Mouse (Mus musculus): ENCODE measurements at regions not wholly inside any gene's neighbourhood (a gene's known extent, or its start where the extent isn't known, plus 50 kb on each side); places are given as distances from the start of the nearest gene placed in this dataset.
A peak's percentile ranks its signal among the peaks of the same experiment; 100 is the strongest.
"Not testable (repeated sequence)": the region's sequence is repeated elsewhere in the genome, so short reads cannot be mapped to it uniquely, and the experiment has no call there.

- DNase-seq (ENCODE audit: low spot score in 2 of 2): peak; percentile 6 to 49
Measured at GRCm38 (mm10) chr5:68252671-68253070, 221.0 kb downstream of the Grxcr1 start.

- no peak for DNase-seq (ENCODE audit: low spot score in 2 of 2)
Measured at GRCm38 (mm10) chr5:68253476-68253875, 221.8 kb downstream of the Grxcr1 start.

GRCm38 (mm10) chr5:68254111-68254510, 222.5 kb downstream of the Grxcr1 start:
- no peak for DNase-seq (ENCODE audit: low spot score in 2 of 2)

- DNase-seq (ENCODE audit: low spot score in 2 of 2): no peak
Measured at GRCm38 (mm10) chr5:68264206-68264605, 232.6 kb downstream of the Grxcr1 start.

GRCm38 (mm10) chr5:68274271-68274670, 242.6 kb downstream of the Grxcr1 start:
- DNase-seq (ENCODE audit: low spot score in 2 of 2): no peak

- DNase-seq (ENCODE audit: low spot score in 2 of 2): no peak
Measured at GRCm38 (mm10) chr5:68275558-68276263, 244.1 kb downstream of the Grxcr1 start.

- not testable (repeated sequence) for DNase-seq (ENCODE audit: low spot score in 2 of 2)
Measured at GRCm38 (mm10) chr5:68295774-68296173, 264.1 kb downstream of the Grxcr1 start.

- no peak for DNase-seq (ENCODE audit: low spot score in 2 of 2)
Measured at GRCm38 (mm10) chr5:68313187-68313586, 281.6 kb downstream of the Grxcr1 start.

GRCm38 (mm10) chr5:68318979-68319378, 287.3 kb downstream of the Grxcr1 start:
- no peak for DNase-seq (ENCODE audit: low spot score in 2 of 2)

GRCm38 (mm10) chr5:68326998-68327593, 295.5 kb downstream of the Grxcr1 start:
- DNase-seq (ENCODE audit: low spot score in 2 of 2): no peak

- no peak for DNase-seq (ENCODE audit: low spot score in 2 of 2)
Measured at GRCm38 (mm10) chr5:68329311-68329710, 297.7 kb downstream of the Grxcr1 start.

- no peak for DNase-seq (ENCODE audit: low spot score in 2 of 2)
Measured at GRCm38 (mm10) chr5:68329828-68330227, 298.2 kb downstream of the Grxcr1 start.

GRCm38 (mm10) chr5:68350921-68351320, 319.3 kb downstream of the Grxcr1 start:
- no peak for DNase-seq (ENCODE audit: low spot score in 2 of 2)

- peak in 1 of 2 experiments; percentile 5 for DNase-seq (ENCODE audit: low spot score in 2 of 2)
Measured at GRCm38 (mm10) chr5:68351793-68352192, 320.2 kb downstream of the Grxcr1 start.

GRCm38 (mm10) chr5:68353211-68353610, 321.6 kb downstream of the Grxcr1 start:
- no peak for DNase-seq (ENCODE audit: low spot score in 2 of 2)

GRCm38 (mm10) chr5:68353816-68354215, 322.2 kb downstream of the Grxcr1 start:
- DNase-seq (ENCODE audit: low spot score in 2 of 2): not testable (repeated sequence)

- no peak for DNase-seq (ENCODE audit: low spot score in 2 of 2)
Measured at GRCm38 (mm10) chr5:68361581-68362211, 330.1 kb downstream of the Grxcr1 start.

- no peak for DNase-seq (ENCODE audit: low spot score in 2 of 2)
Measured at GRCm38 (mm10) chr5:68373082-68373481, 341.4 kb downstream of the Grxcr1 start.

Measured in frontal cortex, postnatal 14 days (tissue).